23 mouse cellular contexts compared by ENCODE assay signal in genomic region chr11:39255425-39255824, GRCm38 (mm10).
DNase-seq lines count a peak whose midpoint lies in the region; ATAC-seq and TF ChIP-seq lines count a peak whose summit lies in the region.
"Had no signal": no experiment of that assay in that cellular context is flagged by ENCODE, and none has a peak within 500 bp of the region (broad histone marks: within the 10 kb centered on the region; RNA-seq: fewer than 3 reads in every experiment).

No protein-coding gene starts in this region.

- 56% methylated on average over 1 of the region's 1 CpGs for WGBS in forebrain, embryonic 13.5 days
- 67% methylated on average over 1 of the region's 1 CpGs for WGBS in forebrain, embryonic 11.5 days
- 38% methylated on average over 1 of the region's 1 CpGs for WGBS in forebrain, postnatal 0 days
- WGBS in forebrain, embryonic 12.5 days: 64% methylated on average over 1 of the region's 1 CpGs

- H3K4me3 ChIP-seq in forebrain, embryonic 13.5 days: no peak overlapping the region
- no peak overlapping the region for H3K4me3 ChIP-seq in forebrain, embryonic 11.5 days (ENCODE audit: low read depth, low read length)
- no peak overlapping the region for H3K4me3 ChIP-seq in forebrain, postnatal 0 days (ENCODE audit: low read depth, low read length)
- H3K4me3 ChIP-seq in forebrain, embryonic 12.5 days (replicated peaks): no peak overlapping the region
- H3K4me3 ChIP-seq: heart, embryonic 12.5 days; heart, embryonic 15.5 days; hindbrain, embryonic 10.5 days; hindbrain, embryonic 13.5 days had no signal

- no peaks in the 10 kb centered on the region for H3K9me3 ChIP-seq in forebrain, embryonic 13.5 days (replicated peaks)
- H3K9me3 ChIP-seq in forebrain, embryonic 11.5 days (ENCODE audit: control insufficient read depth, low read length): no peaks in the 10 kb centered on the region
- H3K9me3 ChIP-seq in forebrain, postnatal 0 days (ENCODE audit: low read length): no peaks in the 10 kb centered on the region
- no peaks in the 10 kb centered on the region for H3K9me3 ChIP-seq in forebrain, embryonic 12.5 days
- H3K9me3 ChIP-seq: heart, embryonic 12.5 days; heart, embryonic 15.5 days; hindbrain, embryonic 10.5 days; hindbrain, embryonic 13.5 days had no signal

- peak; percentile 58; the same call in 1 of the 2 replicates for ATAC-seq in forebrain, embryonic 13.5 days
- ATAC-seq in forebrain, embryonic 11.5 days (replicated peaks; ENCODE audit: low FRiP score): no peak
- ATAC-seq in forebrain, postnatal 0 days: peak; percentile 61
- no peak for ATAC-seq in forebrain, embryonic 12.5 days (ENCODE audit: low FRiP score)
- ATAC-seq: activated CD4-positive, CD25-positive, alpha-beta regulatory T cell, adult 4 months; hindbrain, embryonic 16.5 days; intestine, embryonic 16.5 days had no signal

- no peak for TF ChIP-seq CTCF in forebrain, postnatal 0 days (IDR thresholded peaks at IDR 0.05; ENCODE audit: low read depth)

- H3K9ac ChIP-seq in forebrain, embryonic 13.5 days: no peak overlapping the region
- no peak overlapping the region for H3K9ac ChIP-seq in forebrain, embryonic 11.5 days (ENCODE audit: low read length)
- H3K9ac ChIP-seq in forebrain, postnatal 0 days: no peak overlapping the region
- H3K9ac ChIP-seq in forebrain, embryonic 12.5 days: no peak overlapping the region
- H3K9ac ChIP-seq: heart, embryonic 12.5 days; heart, embryonic 15.5 days; hindbrain, embryonic 13.5 days had no signal

- no peaks in the 10 kb centered on the region for H3K27me3 ChIP-seq in forebrain, embryonic 13.5 days
- H3K27me3 ChIP-seq in forebrain, embryonic 11.5 days (ENCODE audit: control insufficient read depth, insufficient read depth, low read length): no peaks in the 10 kb centered on the region
- H3K27me3 ChIP-seq in forebrain, postnatal 0 days (ENCODE audit: insufficient read depth, low read length): no peaks in the 10 kb centered on the region
- no peaks in the 10 kb centered on the region for H3K27me3 ChIP-seq in forebrain, embryonic 12.5 days
- H3K27me3 ChIP-seq: heart, embryonic 12.5 days; heart, embryonic 15.5 days; hindbrain, embryonic 13.5 days had no signal

- no peaks in the 10 kb centered on the region for H3K36me3 ChIP-seq in forebrain, embryonic 13.5 days (ENCODE audit: poor library complexity, severe bottlenecking)
- H3K36me3 ChIP-seq in forebrain, embryonic 11.5 days (ENCODE audit: control insufficient read depth, insufficient read depth, low read length): no peaks in the 10 kb centered on the region
- no peaks in the 10 kb centered on the region for H3K36me3 ChIP-seq in forebrain, postnatal 0 days (ENCODE audit: insufficient read depth)
- H3K36me3 ChIP-seq in forebrain, embryonic 12.5 days (replicated peaks): no peaks in the 10 kb centered on the region
- H3K36me3 ChIP-seq: heart, embryonic 12.5 days; heart, embryonic 15.5 days; hindbrain, embryonic 10.5 days; hindbrain, embryonic 13.5 days had no signal

- H3K27ac ChIP-seq in forebrain, embryonic 13.5 days: no peak overlapping the region
- no peak overlapping the region for H3K27ac ChIP-seq in forebrain, embryonic 11.5 days (ENCODE audit: low read depth, low read length)
- no peak overlapping the region for H3K27ac ChIP-seq in forebrain, postnatal 0 days (ENCODE audit: low read depth, low read length)
- H3K27ac ChIP-seq in forebrain, embryonic 12.5 days: no peak overlapping the region
- H3K27ac ChIP-seq: heart, embryonic 15.5 days; hindbrain, embryonic 10.5 days; hindbrain, embryonic 13.5 days had no signal

- no peaks in the 10 kb centered on the region for H3K4me1 ChIP-seq in forebrain, embryonic 13.5 days
- no peaks in the 10 kb centered on the region for H3K4me1 ChIP-seq in forebrain, embryonic 11.5 days (replicated peaks; ENCODE audit: control insufficient read depth, insufficient read depth, low read length)
- H3K4me1 ChIP-seq in forebrain, postnatal 0 days (ENCODE audit: insufficient read depth): no peaks in the 10 kb centered on the region
- no peaks in the 10 kb centered on the region for H3K4me1 ChIP-seq in forebrain, embryonic 12.5 days
- H3K4me1 ChIP-seq: heart, embryonic 12.5 days; heart, embryonic 15.5 days; hindbrain, embryonic 10.5 days; hindbrain, embryonic 13.5 days had no signal

- no peak overlapping the region for H3K4me2 ChIP-seq in forebrain, embryonic 13.5 days
- H3K4me2 ChIP-seq in forebrain, embryonic 11.5 days (ENCODE audit: low read depth, low read length, severe bottlenecking): no peak overlapping the region
- H3K4me2 ChIP-seq in forebrain, postnatal 0 days (ENCODE audit: low read depth): no peak overlapping the region
- H3K4me2 ChIP-seq in forebrain, embryonic 12.5 days: no peak overlapping the region
- H3K4me2 ChIP-seq: heart, embryonic 12.5 days; heart, embryonic 15.5 days; hindbrain, embryonic 13.5 days had no signal

- DNase-seq in forebrain, embryonic 11.5 days (ENCODE audit: low spot score): no peak
- DNase-seq in forebrain, postnatal 0 days: peak; percentile 20
- DNase-seq in brain, adult 2 months (ENCODE audit: low read depth, low spot score): peak; percentile 1
- DNase-seq in c-Kit-positive CD71-positive TER-119-positive erythroid progenitor cells, embryonic 14.5 days (ENCODE audit: low spot score): no peak
- DNase-seq: adrenal gland, adult 8-10 months; adrenal gland, postnatal 25 days; cerebellum, adult 18-20 months; cerebellum, adult 9-10 months; cerebellum, postnatal 14 days; gastrocnemius, postnatal 25 days; heart, adult 18-20 months; heart, postnatal 10 days; heart, postnatal 36 days; kidney, adult 18-20 months had no signal

Comparison
In these comparisons a context has a peak if more than half of its experiments do, and no peak if none do; other contexts are left out.
1. ATAC-seq: peak in forebrain, embryonic 13.5 days (single experiment) and forebrain, postnatal 0 days (single experiment); none in forebrain, embryonic 11.5 days (single experiment) and forebrain, embryonic 12.5 days (single experiment).
2. DNase-seq: peak in forebrain, postnatal 0 days (single experiment) and brain, adult 2 months (single experiment); none in forebrain, embryonic 11.5 days (single experiment) and c-Kit-positive CD71-positive TER-119-positive erythroid progenitor cells, embryonic 14.5 days (single experiment).